Mouse (Mus musculus) left cerebral cortex, postnatal 4 days (tissue): ENCODE data around the gene Timp3. TPM values are rescaled to one million over a fixed set of nuclear protein-coding genes. Genes with fewer than 3 reads are reported as not detected.
A peak's percentile ranks its signal among the peaks of the same experiment; 100 is the strongest.

Source experiments
- DNase-seq: peaks from one replicate; pipeline ENCODE4 v3.0.0-alpha.2; 2022
- intact Hi-C: fragments of 180-260 bp; cut with DNase I; formaldehyde crosslinking; loops from one replicate; pipeline ENCODE4 v1.15.1; 2025
- total RNA-seq, 2 experiments: library from RNA; stranded (reverse); gene quantifications; 2 replicates each; pipeline ENCODE4 v1.2.3; 2021

Gene Timp3
- total RNA-seq, 2 experiments from 2014 or later = 40.2 to 42.6 TPM

- intact Hi-C loops = no loop called here
- no peak for DNase-seq
Measured at GRCm38 (mm10) chr10:86323275-86323994, 23.3 kb downstream of the Timp3 start.

GRCm38 (mm10) chr10:86325272-86325671 is 25.1 kb downstream of the Timp3 start:
- intact Hi-C loops = no loop called here
- no peak for DNase-seq

GRCm38 (mm10) chr10:86328143-86328542 is 28.0 kb downstream of the Timp3 start:
- intact Hi-C loops = no loop called here
- DNase-seq = no peak

- DNase-seq = no peak
- intact Hi-C loops = no loop called here
Measured at GRCm38 (mm10) chr10:86328691-86329090, 28.5 kb downstream of the Timp3 start.

GRCm38 (mm10) chr10:86329241-86329882 is 29.2 kb downstream of the Timp3 start:
- intact Hi-C loops = no loop called here

GRCm38 (mm10) chr10:86330993-86331680 is 31.0 kb downstream of the Timp3 start:
- intact Hi-C loops = no loop called here

More at GRCm38 (mm10) chr10:86329241-86329882, 29.2 kb downstream of the Timp3 start:
- DNase-seq = no peak

GRCm38 (mm10) chr10:86331681-86332281 is 31.6 kb downstream of the Timp3 start:
- no peak for DNase-seq
- intact Hi-C loops = no loop called here

More at GRCm38 (mm10) chr10:86330993-86331680, 31.0 kb downstream of the Timp3 start:
- no peak for DNase-seq

GRCm38 (mm10) chr10:86332942-86333341 is 32.8 kb downstream of the Timp3 start:
- intact Hi-C loops = no loop called here
- no peak for DNase-seq

- intact Hi-C loops = no loop called here
- DNase-seq = no peak
Measured at GRCm38 (mm10) chr10:86334581-86334980, 34.4 kb downstream of the Timp3 start.

GRCm38 (mm10) chr10:86336506-86336905 is 36.3 kb downstream of the Timp3 start:
- DNase-seq = no peak
- intact Hi-C loops = no loop called here

- intact Hi-C loops = no loop called here
- no peak for DNase-seq
Measured at GRCm38 (mm10) chr10:86337239-86337638, 37.1 kb downstream of the Timp3 start.

- intact Hi-C loops = no loop called here
- DNase-seq = no peak
Measured at GRCm38 (mm10) chr10:86338121-86338715, 38.0 kb downstream of the Timp3 start.

GRCm38 (mm10) chr10:86339121-86339520 is 38.9 kb downstream of the Timp3 start:
- intact Hi-C loops = no loop called here
- DNase-seq = no peak

- intact Hi-C loops = no loop called here
- DNase-seq = peak; percentile 73
Measured at GRCm38 (mm10) chr10:86339649-86340379, 39.6 kb downstream of the Timp3 start.

GRCm38 (mm10) chr10:86340421-86340820 is 40.2 kb downstream of the Timp3 start:
- intact Hi-C loops = no loop called here
- DNase-seq = no peak

- intact Hi-C loops = no loop called here
- no peak for DNase-seq
Measured at GRCm38 (mm10) chr10:86340991-86341527, 40.9 kb downstream of the Timp3 start.

- no peak for DNase-seq
Measured at GRCm38 (mm10) chr10:86341589-86341988, 41.4 kb downstream of the Timp3 start.

GRCm38 (mm10) chr10:86342151-86342550 is 42.0 kb downstream of the Timp3 start:
- intact Hi-C loops = no loop called here
- DNase-seq = no peak

More at GRCm38 (mm10) chr10:86341589-86341988, 41.4 kb downstream of the Timp3 start:
- intact Hi-C loops = no loop called here

GRCm38 (mm10) chr10:86342713-86343112 is 42.5 kb downstream of the Timp3 start:
- no peak for DNase-seq
- intact Hi-C loops = no loop called here

- intact Hi-C loops = no loop called here
- DNase-seq = no peak
Measured at GRCm38 (mm10) chr10:86343362-86343761, 43.2 kb downstream of the Timp3 start.
